Mouse (Mus musculus): ENCODE data around the gene Gm10961. TPM values are rescaled to one million over a fixed set of nuclear protein-coding genes. Genes with fewer than 3 reads are reported as not detected.

Gm10961 gene
- polyA plus RNA-seq, 1 experiment: not detected

DNA sequence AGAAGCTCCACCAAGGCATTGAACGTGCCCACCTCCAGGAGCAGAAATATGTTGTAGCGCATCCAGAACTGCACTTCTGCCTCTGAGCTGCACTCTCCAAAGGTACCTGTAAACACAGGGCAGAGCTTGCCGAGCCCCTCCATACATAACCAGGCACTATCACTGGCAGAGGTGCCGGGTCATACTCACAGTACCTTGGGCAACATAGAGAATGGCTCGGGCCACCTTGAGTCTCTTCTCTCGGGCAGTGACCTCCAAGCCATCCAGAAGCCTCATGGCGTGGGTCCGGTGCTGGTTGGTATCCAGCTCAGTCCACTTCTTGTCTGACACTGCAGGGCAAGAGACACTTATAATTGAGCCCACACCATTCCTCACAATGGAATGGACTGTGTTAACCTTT, 4.4 kb upstream of the Gm10961 start:
- H3K36me3 ChIP-seq (ENCODE audit: control insufficient read depth, insufficient read depth, low read length): peaks cover 49% of the 10 kb centered on the region
- TF ChIP-seq POLR2A (IDR thresholded peaks at IDR 0.05; ENCODE audit: low read depth, low read length): no peak
- no peak for TF ChIP-seq CTCF (IDR thresholded peaks at IDR 0.05; ENCODE audit: extremely low read depth, insufficient read length, insufficient replicate concordance, low read depth, low read length)
- WGBS: 96% methylated on average over 8 of the region's 8 CpGs

DNA sequence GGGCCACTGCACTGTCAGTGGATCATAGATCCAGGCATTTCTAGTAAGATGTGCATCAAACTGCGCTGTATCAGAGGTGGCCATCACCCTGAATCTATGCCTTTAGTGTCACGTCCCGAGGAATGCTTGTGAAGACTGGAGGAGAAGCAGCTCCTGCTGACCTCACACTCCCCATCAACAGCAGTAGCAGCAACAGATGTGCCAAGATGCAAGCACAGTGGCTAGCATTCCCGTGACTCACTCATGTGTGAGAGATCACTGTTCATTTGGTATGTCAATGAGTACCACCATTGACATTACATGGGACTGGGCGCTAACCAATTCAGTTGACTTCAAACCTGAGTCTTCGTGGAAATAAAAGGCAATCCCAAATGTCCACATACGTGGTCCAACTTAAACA, 3.5 kb upstream of the Gm10961 start:
- no peaks in the 10 kb centered on the region for H3K27me3 ChIP-seq (ENCODE audit: control insufficient read depth, insufficient read depth, low read length)
- no peak for TF ChIP-seq CTCF (IDR thresholded peaks at IDR 0.05; ENCODE audit: extremely low read depth, insufficient read length, insufficient replicate concordance, low read depth, low read length)
- TF ChIP-seq POLR2A (IDR thresholded peaks at IDR 0.05; ENCODE audit: low read depth, low read length): no peak
- no peak overlapping the region for H3K4me3 ChIP-seq (ENCODE audit: low read depth, low read length)
- peaks cover 41% of the 10 kb centered on the region for H3K36me3 ChIP-seq (ENCODE audit: control insufficient read depth, insufficient read depth, low read length)
- no peak overlapping the region for H3K27ac ChIP-seq (ENCODE audit: insufficient read depth, low read depth, low read length)
- 92% methylated on average over 7 of the region's 7 CpGs for WGBS
- no peaks in the 10 kb centered on the region for H3K4me1 ChIP-seq (ENCODE audit: control insufficient read depth, insufficient read depth, insufficient read length, low read length)

More for the DNA sequence above, 4.4 kb upstream of the Gm10961 start:
- H3K27ac ChIP-seq (ENCODE audit: insufficient read depth, low read depth, low read length): no peak overlapping the region
- H3K4me1 ChIP-seq (ENCODE audit: control insufficient read depth, insufficient read depth, insufficient read length, low read length): no peaks in the 10 kb centered on the region
- H3K4me3 ChIP-seq (ENCODE audit: low read depth, low read length): no peak overlapping the region
- H3K27me3 ChIP-seq (ENCODE audit: control insufficient read depth, insufficient read depth, low read length): no peaks in the 10 kb centered on the region

DNA sequence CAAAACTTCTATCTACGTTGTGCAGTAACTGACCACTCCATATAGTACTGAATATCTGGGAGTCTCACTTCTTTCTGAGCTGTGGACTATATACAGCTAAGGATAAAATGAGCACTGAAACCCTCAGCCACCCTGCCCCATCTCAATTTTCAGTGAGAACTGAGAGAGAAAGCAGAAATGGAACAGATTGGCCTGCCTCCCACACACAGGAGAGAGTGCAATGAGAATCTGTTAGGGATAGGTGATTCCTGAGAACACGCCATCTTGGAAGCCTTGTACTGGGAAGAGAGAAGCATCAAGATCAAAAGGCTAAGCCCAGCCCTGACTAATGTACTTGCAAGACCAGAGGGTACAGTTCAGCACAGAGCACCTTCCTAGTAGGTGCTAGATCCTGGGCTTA, 2.6 kb upstream of the Gm10961 start:
- no peak overlapping the region for H3K4me3 ChIP-seq (ENCODE audit: low read depth, low read length)
- no peak overlapping the region for H3K27ac ChIP-seq (ENCODE audit: insufficient read depth, low read depth, low read length)
- 91% methylated on average over 2 of the region's 2 CpGs for WGBS
- H3K36me3 ChIP-seq (ENCODE audit: control insufficient read depth, insufficient read depth, low read length): peaks cover 32% of the 10 kb centered on the region
- H3K27me3 ChIP-seq (ENCODE audit: control insufficient read depth, insufficient read depth, low read length): no peaks in the 10 kb centered on the region
- H3K4me1 ChIP-seq (ENCODE audit: control insufficient read depth, insufficient read depth, insufficient read length, low read length): no peaks in the 10 kb centered on the region
- TF ChIP-seq CTCF (IDR thresholded peaks at IDR 0.05; ENCODE audit: extremely low read depth, insufficient read length, insufficient replicate concordance, low read depth, low read length) (no peak), POLR2A (IDR thresholded peaks at IDR 0.05; ENCODE audit: low read depth, low read length) (no peak)

DNA sequence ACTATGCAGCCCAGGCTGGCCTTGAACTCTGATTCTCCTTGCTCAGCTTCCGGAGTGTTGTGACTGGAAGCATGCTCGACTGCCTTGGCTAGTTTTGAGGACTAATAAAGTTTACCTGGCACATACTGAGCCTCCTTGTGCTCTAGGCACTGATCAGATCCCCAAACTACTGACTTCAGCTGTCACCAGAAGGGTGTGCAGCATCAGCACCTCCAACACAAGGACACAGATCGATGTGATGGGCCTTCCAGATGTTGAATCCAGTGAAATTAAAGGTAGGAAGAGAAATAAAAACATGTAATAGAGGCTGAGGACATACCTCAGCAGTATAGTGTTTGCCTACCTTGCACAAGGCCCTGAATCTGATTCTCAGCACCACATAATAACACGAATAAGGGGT, 1.7 kb upstream of the Gm10961 start:
- Histone ChIP-seq H3K4me3 (ENCODE audit: low read depth, low read length) (no peak overlapping the region), H3K27ac (ENCODE audit: insufficient read depth, low read depth, low read length) (no peak overlapping the region), H3K36me3 (ENCODE audit: control insufficient read depth, insufficient read depth, low read length) (peaks cover 26% of the 10 kb centered on the region), H3K4me1 (ENCODE audit: control insufficient read depth, insufficient read depth, insufficient read length, low read length) (no peaks in the 10 kb centered on the region), H3K27me3 (ENCODE audit: control insufficient read depth, insufficient read depth, low read length) (no peaks in the 10 kb centered on the region)
- TF ChIP-seq POLR2A (IDR thresholded peaks at IDR 0.05; ENCODE audit: low read depth, low read length) (no peak), CTCF (IDR thresholded peaks at IDR 0.05; ENCODE audit: extremely low read depth, insufficient read length, insufficient replicate concordance, low read depth, low read length) (no peak)
- 83% methylated on average over 4 of the region's 4 CpGs for WGBS

DNA sequence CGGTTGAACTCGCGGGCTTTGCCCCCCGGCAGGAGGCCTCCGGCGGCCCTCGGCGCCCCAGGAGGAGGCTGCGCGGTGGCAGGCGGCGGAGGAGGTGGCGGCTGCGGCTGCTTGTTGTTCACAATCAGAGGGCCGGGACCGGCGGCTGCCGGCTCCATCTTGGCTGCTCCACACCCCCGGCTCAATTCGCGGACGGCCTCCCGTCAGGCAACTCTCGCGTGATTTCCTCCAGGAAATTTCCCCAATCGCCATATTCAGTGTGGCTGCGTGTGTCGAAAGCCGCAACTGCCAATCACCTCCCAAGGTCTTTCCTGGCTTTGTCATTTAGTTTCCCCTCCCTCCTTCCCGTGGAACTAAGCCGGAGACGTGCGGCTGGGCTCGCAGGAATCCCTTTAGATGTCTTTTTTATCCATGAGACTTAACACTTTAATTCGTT, 419 bp downstream of the Gm10961 start, which contains the start of gene Strip1:
Gene Strip1, minus strand, starts transcription at position 172 of the 436 bp plus-strand sequence.
- H3K4me3 ChIP-seq (ENCODE audit: low read depth, low read length): peak within 1 kb of the TSS; percentile 91
- H3K27me3 ChIP-seq (ENCODE audit: control insufficient read depth, insufficient read depth, low read length): no peaks in the 10 kb centered on the region
- H3K27ac ChIP-seq (ENCODE audit: insufficient read depth, low read depth, low read length): peak within 1 kb of the TSS; percentile 77
- WGBS: under 1% methylated on average over 35 of the region's 35 CpGs
- H3K4me1 ChIP-seq (ENCODE audit: control insufficient read depth, insufficient read depth, insufficient read length, low read length): no peaks in the 10 kb centered on the region
- H3K36me3 ChIP-seq (ENCODE audit: control insufficient read depth, insufficient read depth, low read length): peaks cover 11% of the 10 kb centered on the region
- TF ChIP-seq CTCF (IDR thresholded peaks at IDR 0.05; ENCODE audit: extremely low read depth, insufficient read length, insufficient replicate concordance, low read depth, low read length) (no peak), POLR2A (IDR thresholded peaks at IDR 0.05; ENCODE audit: low read depth, low read length) (peak; percentile 41; the same call in 1 of the 2 replicates)

DNA sequence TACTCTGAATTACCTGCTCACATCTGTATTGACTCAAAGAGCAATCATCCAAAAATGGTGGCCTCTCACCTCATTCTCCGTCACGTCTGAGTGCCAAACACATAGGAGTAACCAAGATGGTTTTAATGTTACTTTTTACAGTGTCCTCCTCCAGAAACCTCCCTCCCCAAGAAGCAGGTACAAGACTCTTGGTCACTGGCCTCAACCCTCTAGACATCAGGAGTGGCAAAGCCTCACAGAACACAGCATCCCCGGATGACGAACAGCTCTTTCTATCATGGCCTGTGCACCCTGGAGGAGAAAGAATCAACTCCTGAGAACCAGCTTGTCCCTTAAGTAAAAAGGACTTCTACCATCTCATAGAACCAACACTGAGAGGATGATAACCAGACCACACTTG, 1.7 kb downstream of the Gm10961 start:
- Histone ChIP-seq H3K27ac (ENCODE audit: insufficient read depth, low read depth, low read length) (no peak overlapping the region), H3K27me3 (ENCODE audit: control insufficient read depth, insufficient read depth, low read length) (no peaks in the 10 kb centered on the region), H3K4me3 (ENCODE audit: low read depth, low read length) (no peak overlapping the region), H3K36me3 (ENCODE audit: control insufficient read depth, insufficient read depth, low read length) (no peaks in the 10 kb centered on the region), H3K4me1 (ENCODE audit: control insufficient read depth, insufficient read depth, insufficient read length, low read length) (peaks cover 3% of the 10 kb centered on the region; the same call in 1 of the 2 replicates)
- TF ChIP-seq CTCF (IDR thresholded peaks at IDR 0.05; ENCODE audit: extremely low read depth, insufficient read length, insufficient replicate concordance, low read depth, low read length) (no peak), POLR2A (IDR thresholded peaks at IDR 0.05; ENCODE audit: low read depth, low read length) (no peak)
- WGBS: 96% methylated on average over 4 of the region's 4 CpGs

DNA sequence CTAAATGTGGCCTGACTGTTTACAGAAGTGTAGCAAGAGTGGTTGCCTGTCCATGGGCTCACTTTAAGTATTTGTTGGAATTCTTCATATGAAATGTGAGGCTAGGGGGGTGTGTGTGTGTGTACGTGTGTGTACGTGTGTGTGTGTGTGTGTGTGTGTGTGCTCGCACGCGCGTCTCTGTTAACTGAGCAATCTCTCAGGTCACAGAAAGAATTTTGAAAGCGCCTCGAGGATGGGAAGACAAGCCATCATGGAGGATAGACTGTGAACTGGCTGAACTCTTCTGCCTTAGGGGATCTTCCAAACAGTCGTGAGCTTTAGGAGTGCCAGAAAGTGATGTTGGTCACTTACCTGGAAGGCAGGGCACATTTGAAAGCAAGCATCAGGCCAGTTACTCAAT, 2.8 kb downstream of the Gm10961 start:
- no peak for TF ChIP-seq CTCF (IDR thresholded peaks at IDR 0.05; ENCODE audit: extremely low read depth, insufficient read length, insufficient replicate concordance, low read depth, low read length)
- TF ChIP-seq POLR2A (IDR thresholded peaks at IDR 0.05; ENCODE audit: low read depth, low read length): no peak
- no peaks in the 10 kb centered on the region for H3K27me3 ChIP-seq (ENCODE audit: control insufficient read depth, insufficient read depth, low read length)
- H3K4me3 ChIP-seq (ENCODE audit: low read depth, low read length): no peak overlapping the region
- H3K4me1 ChIP-seq (ENCODE audit: control insufficient read depth, insufficient read depth, insufficient read length, low read length): peaks cover 3% of the 10 kb centered on the region; the same call in 1 of the 2 replicates
- WGBS: 92% methylated on average over 9 of the region's 9 CpGs
- no peaks in the 10 kb centered on the region for H3K36me3 ChIP-seq (ENCODE audit: control insufficient read depth, insufficient read depth, low read length)
- H3K27ac ChIP-seq (ENCODE audit: insufficient read depth, low read depth, low read length): no peak overlapping the region
